Mouse (Mus musculus) c-Kit-positive CD71-negative TER-119-negative erythroid progenitor cells, embryonic 14.5 days (primary cell): ENCODE data around the gene Fgfr2.

Experiments
- DNase-seq: peaks from one replicate; pipeline ENCODE4 v3.0.0-alpha.2; 2013; ENCODE audit warnings: low read depth

Gene Fgfr2

DNA sequence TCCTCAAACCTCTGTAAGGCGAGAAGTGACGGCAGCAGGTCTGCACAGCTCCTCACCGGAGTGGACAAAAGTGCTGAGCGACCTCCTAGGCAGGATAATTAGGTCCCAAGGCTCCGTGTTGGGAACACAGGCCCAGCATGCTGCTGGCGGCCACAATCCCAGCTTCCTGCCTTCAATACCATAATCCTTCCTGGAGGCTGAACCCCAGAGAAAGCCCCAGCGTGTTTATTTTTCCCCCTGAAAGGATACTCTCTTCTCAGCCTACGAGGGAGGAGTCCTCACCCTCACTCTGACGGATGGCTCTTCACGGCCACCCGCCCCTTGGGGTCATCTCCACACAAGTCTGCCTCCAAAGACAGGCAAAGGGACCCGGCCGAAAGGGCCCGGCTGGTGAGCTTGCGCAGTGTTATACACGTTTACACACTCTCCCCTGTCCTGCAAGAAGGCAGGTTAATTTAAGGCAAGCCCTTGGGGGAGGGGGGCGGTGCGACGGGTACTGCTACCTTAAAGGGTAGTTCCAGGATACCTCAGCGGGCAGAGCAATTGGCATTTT lies 2859.3 kb downstream of the Fgfr2 start:
- DNase-seq = no peak

- no peak for DNase-seq
Measured at GRCm38 (mm10) chr7:130263233-130263594, 2859.9 kb downstream of the Fgfr2 start.

DNA sequence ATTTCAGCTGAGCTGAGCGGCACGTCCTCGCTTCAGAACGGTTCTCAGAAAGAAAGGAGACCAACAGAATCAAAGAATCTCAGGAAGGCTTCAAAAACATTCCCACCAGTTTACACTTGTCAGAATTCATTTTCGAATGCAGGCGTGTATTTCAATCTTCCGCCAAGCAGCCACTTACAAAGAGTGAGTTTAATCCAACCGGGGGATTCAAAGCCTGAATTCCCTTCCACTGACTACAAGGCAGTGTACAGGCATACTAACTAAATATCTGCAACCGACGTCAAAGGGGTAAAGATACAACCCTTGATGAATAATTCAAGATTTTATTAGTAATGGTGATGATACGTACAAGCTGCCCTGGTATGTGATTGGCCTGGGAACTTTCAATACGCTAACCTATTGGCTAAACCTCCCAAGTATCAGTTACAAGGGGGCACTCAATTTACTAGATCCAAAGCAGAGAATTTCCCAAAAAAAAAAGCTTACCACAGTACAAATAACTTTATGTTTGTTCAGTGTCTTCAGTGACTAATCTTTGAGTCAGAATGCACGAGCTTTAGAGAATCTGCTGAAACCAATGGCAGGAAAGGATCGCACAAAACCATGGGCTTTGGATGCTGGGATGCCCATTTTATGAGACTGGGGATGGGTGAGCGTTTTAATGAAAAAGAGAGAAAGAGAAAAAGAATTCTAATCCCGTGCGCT lies 2860.5 kb downstream of the Fgfr2 start:
- DNase-seq = no peak

- DNase-seq = no peak
Measured at GRCm38 (mm10) chr7:130261684-130262527, 2861.2 kb downstream of the Fgfr2 start.

GRCm38 (mm10) chr7:130260905-130261683 lies 2862.1 kb downstream of the Fgfr2 start:
- DNase-seq = no peak

GRCm38 (mm10) chr7:130260060-130260459 lies 2863.1 kb downstream of the Fgfr2 start:
- no peak for DNase-seq

- no peak for DNase-seq
Measured at GRCm38 (mm10) chr7:130258704-130259295, 2864.3 kb downstream of the Fgfr2 start.

- DNase-seq = no peak
Measured at GRCm38 (mm10) chr7:130257991-130258703, 2865.0 kb downstream of the Fgfr2 start.

DNA sequence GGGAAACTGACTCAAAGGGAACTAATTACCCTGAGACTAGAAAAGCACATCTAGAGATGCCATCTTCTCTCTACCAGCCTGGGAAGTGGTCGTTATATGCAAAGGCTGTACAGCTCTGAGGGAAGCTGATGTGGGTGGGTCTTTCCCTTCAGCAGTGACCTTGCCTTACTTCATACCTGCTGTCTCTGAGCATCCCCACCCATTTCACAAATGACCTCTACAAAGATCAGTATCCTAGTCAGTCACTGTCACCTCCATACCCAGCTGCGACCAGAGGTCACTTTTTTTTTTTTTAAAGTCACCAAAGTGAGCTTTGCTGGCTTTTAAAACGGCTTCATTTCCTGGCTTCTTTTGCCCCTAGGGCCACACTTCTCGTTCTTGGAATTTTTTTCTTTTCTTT lies 2869.9 kb downstream of the Fgfr2 start:
- DNase-seq = no peak

DNA sequence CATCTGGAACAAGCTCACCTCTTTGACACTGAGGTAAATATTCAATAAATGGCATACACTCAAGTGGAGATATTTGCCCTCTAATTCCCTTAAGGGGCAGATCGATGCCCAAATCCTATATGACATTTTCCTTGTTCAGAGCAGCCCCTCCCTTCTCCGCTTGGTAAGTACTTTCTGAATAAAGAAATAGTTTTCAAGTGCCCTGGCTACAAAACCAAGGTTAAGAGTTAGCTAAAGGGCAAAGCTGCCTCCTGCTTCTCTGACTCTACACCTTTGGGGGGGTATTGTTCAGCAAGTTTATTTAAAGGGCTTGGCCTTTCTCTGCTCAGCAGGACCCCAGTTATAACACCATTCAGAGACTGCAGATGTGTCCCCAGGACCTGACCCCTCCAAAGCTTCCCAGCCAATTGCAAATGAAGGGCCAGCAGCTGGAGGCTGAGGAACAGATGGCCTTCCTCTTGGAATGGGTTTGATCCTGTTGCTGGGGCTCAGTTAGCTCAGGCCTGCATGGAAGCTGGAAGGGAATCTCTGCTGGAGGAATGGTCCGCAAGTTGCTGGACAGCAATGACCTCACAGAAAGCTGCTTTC lies 2871.1 kb downstream of the Fgfr2 start:
- no peak for DNase-seq

GRCm38 (mm10) chr7:130250994-130251393 lies 2872.2 kb downstream of the Fgfr2 start:
- no peak for DNase-seq

DNA sequence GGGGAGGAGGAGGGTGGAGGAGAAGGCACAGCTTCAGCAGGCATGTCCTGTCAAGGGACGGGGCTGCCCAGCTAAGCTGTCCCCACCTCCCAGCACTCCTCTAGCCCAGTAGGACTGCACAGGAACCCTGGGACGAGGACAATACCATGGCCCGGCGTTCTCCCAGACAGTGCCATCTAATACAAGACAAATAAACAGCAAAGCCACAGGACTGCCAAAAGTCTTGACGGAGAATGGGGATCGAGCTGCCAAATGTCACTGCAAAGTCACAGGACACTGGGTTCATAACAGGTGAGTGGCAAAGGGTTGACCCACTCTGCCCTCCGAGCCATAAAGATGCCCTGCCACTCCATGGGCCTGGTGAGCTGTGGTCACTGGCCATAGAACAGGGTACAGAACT lies 2874.7 kb downstream of the Fgfr2 start:
- DNase-seq = no peak

GRCm38 (mm10) chr7:130247831-130248230 lies 2875.3 kb downstream of the Fgfr2 start:
- DNase-seq = no peak

- DNase-seq = no peak
Measured at GRCm38 (mm10) chr7:130246483-130246882, 2876.7 kb downstream of the Fgfr2 start.

DNA sequence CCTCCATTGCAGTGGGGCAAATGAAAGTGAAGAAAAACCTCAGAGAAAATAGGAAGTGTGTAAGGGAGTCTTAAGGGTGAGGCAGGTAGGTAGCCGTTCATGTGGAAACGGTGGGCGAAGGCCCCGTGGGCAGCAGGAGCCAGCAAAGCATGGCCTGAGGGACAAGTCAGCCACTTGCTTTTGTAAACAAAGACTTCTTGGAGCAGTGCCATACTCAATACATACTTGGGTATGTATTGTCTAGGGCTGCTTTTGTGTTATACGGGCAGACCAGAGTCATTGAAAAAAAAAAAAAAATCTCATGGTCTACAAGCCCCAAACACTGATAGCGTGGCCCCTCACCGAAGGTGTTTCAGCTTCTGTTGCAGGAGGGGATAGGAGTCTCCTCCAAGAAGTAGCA lies 2878.6 kb downstream of the Fgfr2 start:
- no peak for DNase-seq

DNA sequence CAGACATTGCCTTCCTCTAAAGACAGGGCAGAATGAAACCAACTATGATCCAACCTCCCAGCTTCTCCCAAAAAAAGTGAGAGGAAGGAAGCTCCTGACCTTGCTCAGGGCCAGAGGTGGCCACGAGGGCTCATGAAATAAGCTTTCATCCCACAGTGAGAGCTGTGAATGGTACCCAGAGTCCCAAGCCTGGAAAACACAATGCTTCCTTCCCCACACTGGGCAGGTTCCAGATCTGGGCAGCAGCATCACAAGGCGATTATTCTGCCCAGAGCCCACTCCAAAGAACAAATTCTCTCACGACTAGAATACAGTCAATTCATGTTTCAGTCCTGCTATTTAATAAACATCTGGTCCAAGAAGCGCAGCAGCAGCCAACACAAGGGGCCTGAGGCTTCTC lies 2879.3 kb downstream of the Fgfr2 start:
- DNase-seq = no peak

- no peak for DNase-seq
Measured at GRCm38 (mm10) chr7:130240191-130240590, 2883.0 kb downstream of the Fgfr2 start.

- no peak for DNase-seq
Measured at GRCm38 (mm10) chr7:130237244-130237643, 2885.9 kb downstream of the Fgfr2 start.

DNA sequence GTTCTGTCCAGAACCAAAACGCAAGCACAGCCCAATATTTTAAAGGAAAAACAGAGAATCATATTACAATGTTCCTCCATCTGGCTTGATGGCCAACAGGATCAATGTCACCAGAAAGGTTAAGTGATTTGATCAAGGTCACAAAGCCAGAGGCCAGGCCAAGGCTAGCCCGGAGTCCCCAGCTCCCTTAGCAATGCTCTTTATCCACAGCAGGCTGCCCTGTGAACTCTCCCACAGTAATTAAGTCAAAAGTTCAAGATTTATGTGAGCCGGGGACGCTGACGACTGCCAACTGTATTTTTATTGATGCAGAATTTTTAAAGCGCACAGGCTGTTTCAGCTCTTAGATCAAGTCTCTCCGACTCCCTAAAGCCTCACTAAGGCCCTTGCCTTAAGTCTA lies 2889.4 kb downstream of the Fgfr2 start:
- DNase-seq = no peak

DNA sequence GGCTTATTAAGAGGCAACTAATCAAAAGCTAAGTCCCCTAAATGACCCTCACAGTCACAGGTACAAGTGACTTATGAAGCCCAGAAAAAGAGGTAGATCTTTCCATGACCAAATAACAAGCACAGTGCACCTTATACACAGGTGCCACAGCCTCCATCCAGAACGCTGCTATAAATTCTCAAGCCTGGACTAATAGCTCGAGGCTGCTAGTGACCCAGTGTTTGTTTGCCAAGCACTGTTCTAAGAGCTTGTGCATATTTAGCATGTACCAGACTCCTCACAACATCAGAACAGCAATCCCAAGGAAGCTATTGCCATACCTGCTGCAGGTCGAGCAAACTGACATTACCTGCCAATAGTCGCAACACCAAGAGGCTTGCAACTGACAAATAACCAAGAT lies 2893.1 kb downstream of the Fgfr2 start:
- no peak for DNase-seq

DNA sequence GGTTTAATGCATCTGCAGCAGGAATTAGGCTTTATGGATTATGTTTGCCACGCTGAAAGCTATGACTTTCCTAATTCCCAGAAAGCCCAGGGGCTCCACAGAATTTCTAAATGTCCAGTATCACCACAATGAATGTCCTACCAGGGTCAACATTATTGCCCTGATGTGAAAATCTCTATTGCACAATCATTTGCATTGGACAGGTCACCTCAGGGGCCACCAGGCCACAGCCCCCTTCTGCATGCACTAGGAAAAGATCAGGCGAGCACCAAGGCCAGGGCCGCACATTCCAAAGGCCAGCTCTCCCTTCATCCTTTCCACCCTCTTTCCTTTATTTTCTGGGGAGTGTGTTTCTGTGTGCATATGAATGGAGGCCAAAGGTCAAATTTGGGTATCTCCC lies 2897.9 kb downstream of the Fgfr2 start:
- DNase-seq = no peak
